Mouse (Mus musculus): Measurements from ENCODE around the gene Cep55.

- TF ChIP-seq CTCF (conservative IDR thresholded peaks at IDR 0.05; ENCODE audit: low read length) (no peak), NANOG (IDR thresholded peaks at IDR 0.05; ENCODE audit: borderline replicate concordance, low read length) (no peak)
Observed at GRCm38 (mm10) chr19:38032993-38033734, 21.6 kb upstream of the Cep55 start.
